Mouse (Mus musculus): ENCODE measurements around the gene Fcho2.
A peak's percentile ranks its signal among the peaks of the same experiment; 100 is the strongest.
"Not testable (repeated sequence)": the region's sequence is repeated elsewhere in the genome, so short reads cannot be mapped to it uniquely, and the experiment has no call there.

Gene Fcho2

GRCm38 (mm10) chr13:98815147-98815785 is at the start of gene Fcho2:
Gene Fcho2, minus strand, starts transcription at chr13:98815449.
- peak; percentile 98 for DNase-seq (ENCODE audit: low read depth, low spot score)

DNA sequence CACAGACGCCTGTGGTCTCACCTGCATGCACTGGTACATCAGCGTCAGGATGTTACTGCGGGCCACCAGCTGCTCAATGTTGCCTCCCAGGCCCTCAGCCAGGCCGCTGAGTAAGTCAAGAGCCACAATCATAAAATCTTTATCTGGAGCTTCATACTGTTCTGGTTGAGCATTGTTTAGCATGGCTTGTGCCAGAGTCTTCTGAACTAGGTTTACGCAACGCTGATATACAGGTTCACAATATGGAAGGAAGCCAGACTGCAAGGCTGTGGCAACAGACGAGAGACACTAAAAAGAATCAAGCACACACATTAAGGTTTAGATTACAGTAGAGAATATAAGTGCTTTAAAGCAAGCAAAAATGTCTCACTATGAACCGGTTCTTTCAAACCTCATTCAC is 40.0 kb upstream of the Fcho2 start:
- no peak for DNase-seq (ENCODE audit: low read depth, low spot score)

DNA sequence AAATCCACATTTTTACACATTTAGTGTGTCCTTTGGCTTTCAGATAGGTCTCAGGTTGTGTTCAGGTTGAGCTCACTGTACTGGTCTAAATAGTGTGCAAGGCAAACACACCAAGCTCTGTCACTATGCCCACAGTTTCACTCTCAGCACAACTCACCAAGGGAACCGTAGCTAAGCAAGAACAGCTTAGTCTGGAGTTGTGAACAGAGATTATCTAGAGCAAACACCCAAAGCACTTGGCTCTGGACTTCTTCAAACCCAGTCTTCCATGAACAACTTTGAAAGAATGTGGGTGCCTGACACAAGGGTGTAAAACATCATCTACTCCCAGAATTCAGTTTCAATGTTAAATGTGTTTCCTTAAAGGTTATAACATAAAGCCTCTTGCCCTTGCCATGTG is 30.5 kb upstream of the Fcho2 start:
- no peak for DNase-seq (ENCODE audit: low read depth, low spot score)

DNA sequence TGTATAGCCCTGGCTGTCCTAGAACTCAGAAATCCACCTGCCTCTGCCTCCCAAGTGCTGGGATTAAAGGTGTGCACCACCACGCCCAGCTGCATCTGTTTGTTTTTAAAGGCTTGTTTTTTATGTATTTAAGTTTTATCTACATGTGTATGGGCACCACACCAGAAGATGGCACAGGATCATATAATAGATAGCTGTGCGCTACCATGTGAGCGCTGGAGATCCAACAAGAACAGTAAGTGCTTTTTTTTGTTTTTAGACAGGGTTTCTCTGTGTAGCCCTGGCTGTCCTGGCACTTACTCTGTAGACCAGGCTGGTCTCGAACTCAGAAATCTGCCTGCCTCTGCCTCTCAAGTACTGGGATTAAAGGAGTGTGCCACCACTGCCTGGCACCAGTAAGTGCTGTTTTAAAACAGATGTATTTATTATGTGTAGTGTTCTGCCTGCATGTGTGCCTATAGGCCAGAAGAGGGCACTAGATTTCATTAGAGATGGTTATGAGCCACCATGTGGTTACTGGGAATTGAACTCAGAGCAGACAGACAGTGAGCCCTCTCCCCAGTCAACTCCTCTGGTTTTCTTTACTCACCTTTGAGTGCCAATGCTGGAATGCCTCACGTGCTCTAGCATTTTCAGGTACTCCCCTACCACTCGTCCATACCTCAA is 21.3 kb upstream of the Fcho2 start:
- DNase-seq (ENCODE audit: low read depth, low spot score) = no peak

DNA sequence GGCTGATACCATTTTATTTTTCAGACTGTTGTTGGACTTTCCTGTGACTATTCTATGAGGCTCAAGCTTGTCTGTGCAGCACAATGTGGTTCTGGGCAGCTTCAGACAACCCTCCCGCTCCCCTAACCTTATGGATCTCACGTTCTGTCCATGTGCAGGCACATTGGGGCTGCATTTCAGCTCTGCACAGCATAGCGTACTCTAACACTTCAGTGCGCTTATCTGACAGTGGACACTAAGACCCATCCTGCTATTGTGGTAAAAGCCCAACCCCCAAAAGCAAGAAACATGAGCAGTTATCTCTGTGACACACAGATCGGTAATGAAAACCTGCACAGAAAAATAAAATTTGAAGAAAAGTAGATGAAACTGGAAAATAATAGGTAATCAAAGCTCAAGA is 20.5 kb upstream of the Fcho2 start:
- DNase-seq (ENCODE audit: low read depth, low spot score) = no peak

- no peak for DNase-seq (ENCODE audit: low read depth, low spot score)
Observed at GRCm38 (mm10) chr13:98834723-98835122, 19.5 kb upstream of the Fcho2 start.

GRCm38 (mm10) chr13:98834199-98834598 is 18.9 kb upstream of the Fcho2 start:
- DNase-seq (ENCODE audit: low read depth, low spot score) = no peak

GRCm38 (mm10) chr13:98832451-98833450 is 17.5 kb upstream of the Fcho2 start:
- no peak for DNase-seq (ENCODE audit: low read depth, low spot score)

DNA sequence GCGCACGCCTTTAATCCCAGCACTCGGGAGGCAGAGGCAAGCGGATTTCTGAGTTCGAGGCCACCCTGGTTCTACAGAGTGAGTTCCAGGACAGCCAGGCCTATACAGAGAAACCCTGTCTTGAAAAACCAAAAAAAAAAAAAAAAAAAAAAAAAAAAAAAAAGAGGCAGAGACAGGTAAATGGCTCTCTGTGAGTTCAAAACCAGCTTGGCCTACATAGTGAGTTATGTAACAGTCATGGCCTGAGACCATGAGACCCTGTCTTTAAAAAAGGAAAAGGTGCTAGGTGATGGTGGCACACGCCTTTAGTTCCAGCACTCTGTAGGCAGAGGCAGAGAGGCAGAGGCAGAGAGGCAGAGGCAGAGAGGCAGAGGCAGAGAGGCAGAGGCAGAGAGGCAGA is 13.8 kb upstream of the Fcho2 start:
- DNase-seq (ENCODE audit: low read depth, low spot score) = not testable (repeated sequence)

GRCm38 (mm10) chr13:98825574-98825973 is 10.3 kb upstream of the Fcho2 start:
- no peak for DNase-seq (ENCODE audit: low read depth, low spot score)

DNA sequence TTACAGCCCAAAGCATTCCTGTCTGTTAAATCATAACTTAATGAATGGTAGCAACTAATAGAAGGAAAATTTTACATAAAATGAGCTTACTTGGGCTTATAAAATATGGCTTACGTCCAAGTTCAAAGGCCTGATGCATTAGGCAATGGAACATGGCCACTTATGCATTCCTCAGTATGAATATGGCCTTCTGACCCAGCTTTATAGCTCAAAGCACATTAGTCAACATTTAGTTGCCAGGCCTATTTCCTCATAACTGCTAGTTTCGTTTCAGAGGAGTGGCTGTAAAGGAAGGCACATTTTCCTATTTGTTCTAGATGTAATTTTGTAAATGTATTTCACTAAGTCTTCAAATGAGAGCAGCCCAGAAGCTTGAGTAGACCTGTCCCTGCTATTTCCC is 3.8 kb upstream of the Fcho2 start:
- no peak for DNase-seq (ENCODE audit: low read depth, low spot score)

DNA sequence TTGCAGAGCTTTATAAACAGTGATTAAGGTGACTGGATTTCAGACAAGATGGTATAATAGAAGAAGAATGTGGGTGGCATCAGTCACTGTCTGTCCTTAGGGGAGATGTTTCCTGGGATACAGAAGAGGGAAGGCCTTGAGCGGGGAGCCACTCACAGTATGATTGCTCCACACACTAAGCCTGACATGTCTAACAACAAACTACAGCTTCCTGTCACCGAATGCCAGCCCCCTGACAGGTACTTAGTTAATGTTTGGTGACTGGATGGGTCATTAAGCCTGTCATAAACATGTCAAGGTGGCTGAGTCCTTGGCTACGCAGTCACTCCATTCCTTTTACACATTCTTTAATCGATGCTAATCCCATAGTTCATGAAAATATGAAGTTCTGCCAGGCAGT is 3.0 kb upstream of the Fcho2 start:
- no peak for DNase-seq (ENCODE audit: low read depth, low spot score)

GRCm38 (mm10) chr13:98817766-98818165 is 2.5 kb upstream of the Fcho2 start:
- no peak for DNase-seq (ENCODE audit: low read depth, low spot score)

GRCm38 (mm10) chr13:98816981-98817660 is 1.9 kb upstream of the Fcho2 start:
- DNase-seq (ENCODE audit: low read depth, low spot score) = not testable (repeated sequence)

- no peak for DNase-seq (ENCODE audit: low read depth, low spot score)
Observed at GRCm38 (mm10) chr13:98816571-98816970, 1.3 kb upstream of the Fcho2 start.

- peak; percentile 39 for DNase-seq (ENCODE audit: low read depth, low spot score)
Observed at GRCm38 (mm10) chr13:98814275-98815040, 791 bp downstream of the Fcho2 start.

DNA sequence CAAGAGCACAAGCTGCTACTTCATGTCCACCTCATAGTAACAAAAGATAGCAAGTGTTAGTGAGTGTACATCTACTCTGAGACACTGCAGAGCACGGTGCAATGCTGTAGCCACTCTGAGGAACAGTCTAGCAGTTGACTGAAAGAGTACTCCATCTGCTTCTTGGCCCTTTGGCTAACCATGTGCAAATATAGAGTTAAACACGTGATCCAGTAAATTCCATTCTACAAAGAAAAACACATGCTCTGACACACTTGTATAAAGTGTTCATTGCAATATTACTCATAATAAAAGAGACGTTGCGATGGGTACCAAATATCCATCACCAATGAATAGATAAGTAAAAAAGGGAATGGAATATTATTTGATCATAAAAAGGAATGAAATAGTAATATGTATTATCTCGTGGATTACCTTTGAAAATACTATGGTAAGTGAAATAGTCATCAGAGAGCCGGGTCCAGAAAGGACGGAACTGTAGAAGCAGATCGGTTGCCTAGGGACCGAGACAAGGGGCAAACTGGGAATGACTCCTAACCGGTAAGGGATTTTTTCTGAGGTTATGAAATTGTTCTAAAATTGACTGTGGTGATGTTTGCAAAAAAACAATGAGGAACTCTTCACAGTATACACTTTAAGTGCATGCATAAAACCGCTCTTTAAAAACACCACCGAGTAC is 1.5 kb downstream of the Fcho2 start:
- no peak for DNase-seq (ENCODE audit: low read depth, low spot score)

DNA sequence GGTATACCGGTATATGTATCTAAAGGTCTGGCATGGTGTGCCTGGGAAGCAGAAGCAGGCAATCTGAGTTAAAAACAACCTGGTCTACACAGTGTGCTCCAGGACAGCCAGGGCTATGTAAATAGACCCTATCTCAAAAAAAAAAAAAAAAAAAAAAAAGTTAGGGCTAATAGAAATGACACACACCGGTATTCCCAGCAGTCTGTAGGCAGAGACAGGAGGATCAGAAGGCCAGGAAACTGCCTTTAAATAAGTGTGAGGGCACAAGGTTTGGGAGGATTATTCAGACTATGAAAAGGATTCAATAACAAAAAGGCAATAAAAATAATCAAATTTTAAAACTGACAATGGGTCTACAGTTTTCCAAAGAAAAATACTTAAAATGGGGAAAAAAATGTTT is 2.1 kb downstream of the Fcho2 start:
- DNase-seq (ENCODE audit: low read depth, low spot score) = no peak

DNA sequence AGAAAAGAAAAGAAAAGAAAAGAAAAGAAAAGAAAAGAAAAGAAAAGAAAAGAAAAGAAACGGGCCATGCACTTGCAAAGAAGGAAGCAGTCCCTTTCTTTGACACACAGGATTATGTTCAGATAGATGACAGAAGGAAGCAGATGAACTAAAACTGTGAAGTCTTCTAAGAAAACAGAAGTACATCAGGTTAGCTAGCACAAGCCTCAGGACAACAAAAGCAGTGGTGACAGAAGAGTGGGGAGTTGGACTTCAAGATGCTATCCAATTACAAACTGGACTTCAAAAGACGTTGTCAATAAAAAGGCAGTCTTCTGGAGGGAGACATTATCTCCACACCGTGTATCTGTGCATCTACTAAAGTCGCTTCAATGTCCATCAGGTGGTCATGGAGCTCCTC is 3.0 kb downstream of the Fcho2 start:
- DNase-seq (ENCODE audit: low read depth, low spot score) = no peak

DNA sequence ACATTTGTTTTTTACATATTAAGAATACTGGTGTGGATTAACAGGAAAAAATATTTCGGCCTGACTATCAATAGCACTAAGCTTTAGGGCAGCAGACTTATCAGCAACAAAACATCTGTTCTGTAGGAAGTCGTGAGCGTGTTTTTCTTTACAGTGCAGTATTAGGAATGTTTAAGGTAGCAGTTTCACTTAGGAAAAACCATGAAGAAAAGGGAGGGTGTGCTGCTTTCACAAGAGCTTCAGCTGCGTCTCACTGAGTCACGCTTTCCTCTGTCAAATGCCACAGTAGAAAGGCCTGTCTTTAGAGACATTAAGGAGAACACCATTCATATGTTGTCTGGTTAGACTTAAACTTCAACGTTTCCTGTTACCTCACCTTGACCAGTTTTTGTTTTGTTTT is 5.1 kb downstream of the Fcho2 start:
- DNase-seq (ENCODE audit: low read depth, low spot score) = no peak
